Mouse (Mus musculus) intestine, embryonic 15.5 days (tissue): ENCODE results near the gene Akap14. TPM values are rescaled to one million over a fixed set of nuclear protein-coding genes. Genes with fewer than 3 reads are reported as not detected.
"Not testable (repeated sequence)": the region's sequence is repeated elsewhere in the genome, so short reads cannot be mapped to it uniquely, and the experiment has no call there.

Source experiments
- ATAC-seq: fragments of 200-750 bp; cut with Nextera tagmentation; 2 replicates; pipeline ENCODE4 v1.8.0; 2017; ENCODE audit warnings: moderate TSS enrichment, moderate library complexity
- H3K27ac ChIP-seq: fragments of 300-500 bp; sonication (generic); 2 replicates; pipeline ENCODE4 v1.5.1; 2015; ENCODE audit warnings: mild to moderate bottlenecking, inconsistent platforms
- H3K27me3 ChIP-seq: fragments of 300-500 bp; sonication (generic); replicated peaks from 2 replicates; pipeline ENCODE4 v1.6.1; 2015; ENCODE audit warnings: inconsistent platforms
- H3K36me3 ChIP-seq: fragments of 300-500 bp; sonication (generic); 2 replicates; pipeline ENCODE4 v1.6.1; 2015; ENCODE audit warnings: inconsistent platforms
- H3K4me1 ChIP-seq: fragments of 300-500 bp; sonication (generic); replicated peaks from 2 replicates; pipeline ENCODE4 v1.6.1; 2015; ENCODE audit warnings: inconsistent platforms
- H3K4me2 ChIP-seq: fragments of 300-500 bp; sonication (generic); replicated peaks from 2 replicates; pipeline ENCODE4 v1.6.1; 2015; ENCODE audit warnings: mild to moderate bottlenecking, inconsistent platforms
- H3K4me3 ChIP-seq: fragments of 300-500 bp; sonication (generic); replicated peaks from 2 replicates; pipeline ENCODE4 v1.5.1; 2015; ENCODE audit warnings: inconsistent platforms
- H3K9ac ChIP-seq: fragments of 300-500 bp; sonication (generic); 2 replicates; pipeline ENCODE4 v1.6.1; 2015; ENCODE audit warnings: inconsistent platforms
- H3K9me3 ChIP-seq: fragments of 300-500 bp; sonication (generic); 2 replicates; pipeline ENCODE4 v1.6.1; 2016; ENCODE audit warnings: inconsistent platforms
- WGBS: fragments of 180-500 bp; shearing (Covaris S2); methylation state at CpG from one replicate; pipeline ENCODE4 v1.1.7; 2015; 5-methylcytosine and 5-hydroxymethylcytosine counted together
- polyA plus RNA-seq: library from polyadenylated mRNA; unstranded; fragments of >200 nt; fragmentation: Nextera tagmentation; extraction: Ambion mirVana; gene quantifications from 2 replicates; pipeline ENCODE4 v1.2.1, GENCODE M21; 2015

Gene Akap14
- 0.11 TPM in 1 of 2 replicates, not detected in the other for polyA plus RNA-seq

- Histone ChIP-seq H3K9me3 (no peaks in the 10 kb centered on the region), H3K4me1 (no peaks in the 10 kb centered on the region)
- no peak for ATAC-seq
Measured at GRCm38 (mm10) chrX:37168742-37169141, at the start of gene Akap14. TSS of gene Akap14 (minus strand) at chrX:37168842.

GRCm38 (mm10) chrX:37210941-37211340 is 42.3 kb upstream of the Akap14 start, which contains the start of gene Gm9:
TSS of gene Gm9 (minus strand) at chrX:37211041.
- H3K9ac ChIP-seq: no peak within 1 kb of the TSS
- 87% methylated on average over 10 of the region's 10 CpGs for WGBS
- no peak for ATAC-seq
- H3K9me3 ChIP-seq: no peaks in the 10 kb centered on the region
- H3K4me2 ChIP-seq: no peak within 1 kb of the TSS
- H3K27ac ChIP-seq: no peak within 1 kb of the TSS
- no peak within 1 kb of the TSS for H3K4me3 ChIP-seq
- no peaks in the 10 kb centered on the region for H3K27me3 ChIP-seq
- H3K4me1 ChIP-seq: no peaks in the 10 kb centered on the region
- no peaks in the 10 kb centered on the region for H3K36me3 ChIP-seq

More at GRCm38 (mm10) chrX:37168742-37169141, at the start of gene Akap14:
- H3K9ac ChIP-seq: no peak within 1 kb of the TSS
- H3K4me2 ChIP-seq: no peak within 1 kb of the TSS
- H3K27me3 ChIP-seq: no peaks in the 10 kb centered on the region
- H3K36me3 ChIP-seq: no peaks in the 10 kb centered on the region
- no peak within 1 kb of the TSS for H3K27ac ChIP-seq
- H3K4me3 ChIP-seq: no peak within 1 kb of the TSS
- WGBS: 43% methylated on average over 5 of the region's 5 CpGs

- Histone ChIP-seq H3K4me3 (no peak overlapping the region), H3K27me3 (no peaks in the 10 kb centered on the region), H3K4me1 (no peaks in the 10 kb centered on the region), H3K9ac (no peak overlapping the region), H3K27ac (no peak overlapping the region), H3K36me3 (no peaks in the 10 kb centered on the region), H3K4me2 (no peak overlapping the region), H3K9me3 (no peaks in the 10 kb centered on the region)
- 51% methylated on average over 8 of the region's 8 CpGs for WGBS
- no peak for ATAC-seq
Measured at GRCm38 (mm10) chrX:37198676-37199075, 30.0 kb upstream of the Akap14 start.

- peak overlapping the region; percentile 44 for H3K9ac ChIP-seq
- peak overlapping the region; percentile 51; the same call in 1 of the 2 replicates for H3K27ac ChIP-seq
- no peaks in the 10 kb centered on the region for H3K9me3 ChIP-seq
- no peaks in the 10 kb centered on the region for H3K36me3 ChIP-seq
- ATAC-seq: peak; percentile 30
- peak overlapping the region; percentile 65 for H3K4me2 ChIP-seq
- H3K4me3 ChIP-seq: peak overlapping the region; percentile 50
- 28% methylated on average over 28 of the region's 28 CpGs for WGBS
- H3K4me1 ChIP-seq: no peaks in the 10 kb centered on the region
- no peaks in the 10 kb centered on the region for H3K27me3 ChIP-seq
Measured at GRCm38 (mm10) chrX:37191744-37192379, 23.2 kb upstream of the Akap14 start.

GRCm38 (mm10) chrX:37191105-37191743 is 22.6 kb upstream of the Akap14 start, which contains the start of the genes Ndufa1 and Rnf113a1:
TSS of gene Ndufa1 (minus strand) at chrX:37191163.
TSS of gene Rnf113a1 (plus strand) at chrX:37191245.
- Histone ChIP-seq H3K36me3 (no peaks in the 10 kb centered on the region), H3K4me1 (no peaks in the 10 kb centered on the region), H3K27me3 (no peaks in the 10 kb centered on the region), H3K4me3 (peak within 1 kb of the TSS; percentile 50), H3K9me3 (no peaks in the 10 kb centered on the region), H3K27ac (peak within 1 kb of the TSS; percentile 51), H3K9ac (peak within 1 kb of the TSS; percentile 44), H3K4me2 (peak within 1 kb of the TSS; percentile 65)
- WGBS: 21% methylated on average over 63 of the region's 63 CpGs
- peak; percentile 93 for ATAC-seq

- Histone ChIP-seq H3K4me2 (peak overlapping the region; percentile 65), H3K4me1 (no peaks in the 10 kb centered on the region), H3K27ac (no peak overlapping the region), H3K9ac (peak overlapping the region; percentile 44; the same call in 1 of the 2 replicates), H3K4me3 (peak overlapping the region; percentile 50), H3K9me3 (no peaks in the 10 kb centered on the region), H3K36me3 (no peaks in the 10 kb centered on the region), H3K27me3 (no peaks in the 10 kb centered on the region)
- peak; percentile 50 for ATAC-seq
- 22% methylated on average over 20 of the region's 20 CpGs for WGBS
Measured at GRCm38 (mm10) chrX:37190755-37191104, 22.1 kb upstream of the Akap14 start.

- H3K4me2 ChIP-seq, H3K36me3 ChIP-seq, H3K9ac ChIP-seq, H3K9me3 ChIP-seq, H3K27me3 ChIP-seq, H3K4me1 ChIP-seq, H3K27ac ChIP-seq, ATAC-seq, H3K4me3 ChIP-seq: not testable (repeated sequence)
- 58% methylated on average over 8 of the region's 8 CpGs for whole genome bisulfite sequencing
Measured at GRCm38 (mm10) chrX:37184401-37184800, 15.8 kb upstream of the Akap14 start.

GRCm38 (mm10) chrX:37167085-37167484 is 1.6 kb downstream of the Akap14 start:
- no peaks in the 10 kb centered on the region for H3K27me3 ChIP-seq
- no peak overlapping the region for H3K9ac ChIP-seq
- no peaks in the 10 kb centered on the region for H3K36me3 ChIP-seq
- H3K9me3 ChIP-seq: no peaks in the 10 kb centered on the region
- no peak for ATAC-seq
- H3K4me3 ChIP-seq: no peak overlapping the region
- 31% methylated on average over 3 of the region's 3 CpGs for WGBS
- no peak overlapping the region for H3K27ac ChIP-seq
- H3K4me1 ChIP-seq: no peaks in the 10 kb centered on the region
- H3K4me2 ChIP-seq: no peak overlapping the region

GRCm38 (mm10) chrX:37163115-37163514 is 5.5 kb downstream of the Akap14 start:
- ATAC-seq: no peak
- H3K4me2 ChIP-seq: no peak overlapping the region
- H3K27me3 ChIP-seq: no peaks in the 10 kb centered on the region
- 73% methylated on average over 18 of the region's 18 CpGs for WGBS
- H3K36me3 ChIP-seq: no peaks in the 10 kb centered on the region
- H3K4me3 ChIP-seq: no peak overlapping the region
- no peaks in the 10 kb centered on the region for H3K4me1 ChIP-seq
- H3K9me3 ChIP-seq: no peaks in the 10 kb centered on the region
- H3K27ac ChIP-seq: no peak overlapping the region
- H3K9ac ChIP-seq: no peak overlapping the region

- Histone ChIP-seq H3K4me1 (no peaks in the 10 kb centered on the region), H3K4me3 (no peak overlapping the region), H3K27me3 (no peaks in the 10 kb centered on the region), H3K36me3 (no peaks in the 10 kb centered on the region), H3K27ac (no peak overlapping the region), H3K9me3 (no peaks in the 10 kb centered on the region), H3K4me2 (no peak overlapping the region), H3K9ac (no peak overlapping the region)
- 76% methylated on average over 10 of the region's 10 CpGs for WGBS
- ATAC-seq: no peak
Measured at GRCm38 (mm10) chrX:37161169-37161568, 7.5 kb downstream of the Akap14 start.

GRCm38 (mm10) chrX:37157839-37158238 is 10.8 kb downstream of the Akap14 start:
- Histone ChIP-seq H3K27ac (no peak overlapping the region), H3K4me1 (no peaks in the 10 kb centered on the region), H3K4me2 (no peak overlapping the region), H3K27me3 (no peaks in the 10 kb centered on the region), H3K36me3 (no peaks in the 10 kb centered on the region), H3K9ac (no peak overlapping the region), H3K4me3 (no peak overlapping the region), H3K9me3 (no peaks in the 10 kb centered on the region)
- ATAC-seq: no peak
- WGBS: 57% methylated on average over 4 of the region's 4 CpGs

GRCm38 (mm10) chrX:37144954-37145353 is 23.7 kb downstream of the Akap14 start:
- H3K4me1 ChIP-seq: no peaks in the 10 kb centered on the region
- H3K9ac ChIP-seq: no peak overlapping the region
- no peak overlapping the region for H3K4me3 ChIP-seq
- no peak overlapping the region for H3K4me2 ChIP-seq
- no peaks in the 10 kb centered on the region for H3K36me3 ChIP-seq
- no peak for ATAC-seq
- H3K27ac ChIP-seq: no peak overlapping the region
- no peaks in the 10 kb centered on the region for H3K27me3 ChIP-seq
- H3K9me3 ChIP-seq: no peaks in the 10 kb centered on the region
- 96% methylated on average over 2 of the region's 2 CpGs for WGBS

GRCm38 (mm10) chrX:37144498-37144897 is 24.1 kb downstream of the Akap14 start:
- H3K36me3 ChIP-seq, H3K9ac ChIP-seq, H3K27ac ChIP-seq, H3K4me3 ChIP-seq, H3K27me3 ChIP-seq, H3K4me2 ChIP-seq, H3K4me1 ChIP-seq, ATAC-seq, H3K9me3 ChIP-seq: not testable (repeated sequence)
- 81% methylated on average over 2 of the region's 4 CpGs for WGBS
